Mouse (Mus musculus) heart, embryonic 10.5 days (tissue): ENCODE data around the gene Mtcl1. TPM values are rescaled to one million over a fixed set of nuclear protein-coding genes. Genes with fewer than 3 reads are reported as not detected.
A peak's percentile ranks its signal among the peaks of the same experiment; 100 is the strongest.

Experiments
- DNase-seq: peaks from one replicate; pipeline ENCODE4 v3.0.0-alpha.2; 2017; ENCODE audit warnings: low spot score
- H3K27ac ChIP-seq: fragments of 300-500 bp; sonication (generic); 2 replicates; pipeline ENCODE4 v1.5.1; 2016; ENCODE audit warnings: mild to moderate bottlenecking
- H3K27me3 ChIP-seq: fragments of 300-500 bp; sonication (generic); 2 replicates; pipeline ENCODE4 v1.6.1; 2016; ENCODE audit warnings: mild to moderate bottlenecking; ENCODE audit not compliant: poor library complexity, insufficient read depth, severe bottlenecking
- H3K36me3 ChIP-seq: fragments of 300-500 bp; sonication (generic); 2 replicates; pipeline ENCODE4 v1.6.1; 2016; ENCODE audit warnings: mild to moderate bottlenecking, moderate library complexity
- H3K4me1 ChIP-seq: fragments of 300-500 bp; sonication (generic); 2 replicates; pipeline ENCODE4 v1.6.1; 2016; ENCODE audit warnings: mild to moderate bottlenecking
- H3K4me3 ChIP-seq: fragments of 300-500 bp; sonication (generic); 2 replicates; pipeline ENCODE4 v1.5.1; 2016; ENCODE audit warnings: mild to moderate bottlenecking, moderate library complexity
- H3K9me3 ChIP-seq: fragments of 300-500 bp; sonication (generic); 2 replicates; pipeline ENCODE4 v1.6.1; 2016; ENCODE audit warnings: mild to moderate bottlenecking, moderate library complexity
- WGBS: fragments of 180-500 bp; shearing (Covaris S2); methylation state at CpG from one replicate; pipeline ENCODE4 v1.1.7; 2016; 5-methylcytosine and 5-hydroxymethylcytosine counted together
- polyA plus RNA-seq: library from polyadenylated mRNA; unstranded; fragments of >200 nt; fragmentation: Nextera tagmentation; extraction: Ambion mirVana; gene quantifications from 2 replicates; pipeline ENCODE4 v1.2.1, GENCODE M21; 2016

Mtcl1 gene
- polyA plus RNA-seq, 1 experiment from 2014 or later: 3.7 TPM

DNA sequence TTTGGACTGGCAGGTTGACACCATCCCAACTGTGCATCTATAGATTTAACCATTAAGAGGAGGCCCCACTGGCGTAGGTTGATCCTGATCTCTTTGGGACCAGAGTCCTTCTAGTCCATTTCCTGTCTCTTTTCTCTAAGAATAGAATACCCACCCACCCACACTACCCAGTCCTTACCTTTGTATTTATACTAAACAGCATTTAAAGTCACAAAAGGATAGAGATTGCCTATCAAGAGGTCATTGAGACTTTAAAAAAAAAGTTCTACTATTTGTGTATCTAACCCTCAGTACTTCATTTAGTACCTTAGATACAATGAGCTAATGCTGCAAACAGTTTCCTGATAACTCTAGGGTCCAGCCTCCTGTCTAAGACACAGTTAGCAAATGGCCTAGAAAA, 35.2 kb downstream of the Mtcl1 start:
- H3K9me3 ChIP-seq: no peaks in the 10 kb centered on the region
- no peak overlapping the region for H3K27ac ChIP-seq
- WGBS: 80% methylated on average over 1 of the region's 1 CpGs
- H3K36me3 ChIP-seq: no peaks in the 10 kb centered on the region
- H3K4me1 ChIP-seq: peaks cover 53% of the 10 kb centered on the region
- H3K4me3 ChIP-seq: no peak overlapping the region
- no peaks in the 10 kb centered on the region for H3K27me3 ChIP-seq
- DNase-seq: no peak

DNA sequence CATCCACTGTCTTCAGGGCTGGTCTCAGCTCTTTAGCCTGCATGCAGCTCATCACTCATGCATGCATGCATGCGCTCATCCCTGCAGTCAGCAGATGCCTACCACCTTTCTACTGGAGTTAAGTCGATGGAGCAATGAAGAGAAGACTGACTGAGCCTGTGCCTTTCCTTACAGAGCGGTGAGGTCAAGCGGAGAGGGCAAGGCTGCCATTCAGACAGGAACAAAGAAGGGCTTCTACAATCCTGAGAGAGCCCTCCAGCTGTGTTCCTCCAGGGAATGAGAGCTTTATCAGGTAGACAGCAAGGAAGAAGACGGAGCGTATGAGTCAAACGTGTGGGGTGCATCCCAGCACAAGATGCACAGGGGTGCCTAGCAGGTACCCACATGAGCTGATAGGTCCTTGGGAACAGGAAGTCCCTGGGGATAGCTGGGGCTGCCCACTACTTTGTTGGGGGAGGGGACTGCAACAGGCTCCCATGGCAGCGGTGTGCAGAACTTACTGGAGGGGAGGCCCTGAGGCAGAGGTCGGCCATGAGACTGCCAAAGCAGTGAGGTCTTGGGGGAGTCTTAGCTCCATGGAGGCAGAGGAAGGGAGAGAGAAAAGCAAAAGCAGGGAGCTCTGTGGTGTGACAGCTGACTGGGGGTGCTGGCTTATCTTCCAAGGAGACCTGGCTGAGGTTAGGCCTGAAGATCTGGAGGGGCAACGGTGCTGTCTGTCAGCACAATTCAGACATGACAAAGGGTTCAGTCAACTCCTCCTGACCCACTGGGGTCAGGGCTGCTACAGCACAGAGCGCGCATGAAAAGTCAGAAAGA, 37.2 kb downstream of the Mtcl1 start:
- Histone ChIP-seq H3K36me3 (no peaks in the 10 kb centered on the region), H3K4me1 (peaks cover 40% of the 10 kb centered on the region), H3K9me3 (no peaks in the 10 kb centered on the region), H3K27ac (peak overlapping the region; percentile 62), H3K27me3 (no peaks in the 10 kb centered on the region), H3K4me3 (no peak overlapping the region)
- 48% methylated on average over 12 of the region's 12 CpGs for WGBS
- no peak for DNase-seq

DNA sequence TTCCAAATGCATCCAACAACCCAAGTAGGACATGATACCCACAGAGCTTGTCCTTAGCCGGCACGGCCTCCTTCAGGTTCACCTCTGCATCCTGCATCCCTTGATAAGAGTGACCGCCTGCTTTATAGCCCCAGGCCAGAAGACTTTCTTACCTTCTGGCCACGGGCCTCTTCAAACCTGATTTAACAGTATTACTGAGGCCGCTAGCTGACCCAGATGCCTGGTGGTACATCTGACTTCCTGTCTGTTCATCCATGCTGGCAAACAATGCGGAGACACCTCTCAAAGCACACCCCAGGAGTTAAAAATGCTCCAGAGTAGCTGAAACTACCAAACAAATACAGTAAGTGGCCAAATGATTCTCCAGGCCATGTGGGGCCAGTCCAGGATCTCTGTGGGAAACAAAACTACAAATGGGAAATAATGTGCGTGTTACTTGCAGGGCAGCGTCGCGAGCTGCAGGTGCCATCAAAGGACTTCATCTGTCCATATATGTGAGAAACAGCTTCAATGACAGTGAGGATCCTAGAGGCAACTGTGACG, 38.6 kb downstream of the Mtcl1 start:
- no peak overlapping the region for H3K27ac ChIP-seq
- no peaks in the 10 kb centered on the region for H3K27me3 ChIP-seq
- no peaks in the 10 kb centered on the region for H3K9me3 ChIP-seq
- DNase-seq: no peak
- 78% methylated on average over 11 of the region's 11 CpGs for WGBS
- no peak overlapping the region for H3K4me3 ChIP-seq
- H3K36me3 ChIP-seq: no peaks in the 10 kb centered on the region
- peaks cover 40% of the 10 kb centered on the region for H3K4me1 ChIP-seq

DNA sequence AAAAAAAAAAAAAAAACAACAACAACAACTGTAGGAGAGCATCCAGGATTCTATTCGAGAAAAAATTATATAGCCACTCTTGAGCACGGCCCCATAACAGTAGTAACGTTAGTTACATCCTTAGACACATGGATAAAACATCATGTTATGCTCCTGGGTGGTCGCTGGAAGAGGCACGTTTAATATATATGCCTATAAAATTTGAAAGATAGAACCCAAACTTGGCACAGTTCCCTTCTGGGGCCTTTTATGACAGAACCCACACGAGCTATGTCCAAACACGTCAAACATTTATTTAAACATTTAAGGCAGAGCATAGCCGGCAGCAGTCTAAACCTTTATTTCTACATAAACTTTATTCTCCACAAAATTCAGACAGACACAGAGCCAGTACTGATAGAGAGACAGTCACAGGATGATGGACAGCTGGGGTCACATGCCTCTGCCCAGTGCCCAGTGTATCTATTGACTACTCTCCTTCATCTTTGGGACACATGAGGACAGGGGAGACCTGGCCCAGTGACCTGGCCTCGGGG, 40.4 kb downstream of the Mtcl1 start:
- 81% methylated on average over 9 of the region's 9 CpGs for WGBS
- no peak overlapping the region for H3K27ac ChIP-seq
- no peaks in the 10 kb centered on the region for H3K9me3 ChIP-seq
- DNase-seq: no peak
- no peaks in the 10 kb centered on the region for H3K36me3 ChIP-seq
- H3K4me3 ChIP-seq: no peak overlapping the region
- H3K27me3 ChIP-seq: no peaks in the 10 kb centered on the region
- peaks cover 57% of the 10 kb centered on the region for H3K4me1 ChIP-seq

DNA sequence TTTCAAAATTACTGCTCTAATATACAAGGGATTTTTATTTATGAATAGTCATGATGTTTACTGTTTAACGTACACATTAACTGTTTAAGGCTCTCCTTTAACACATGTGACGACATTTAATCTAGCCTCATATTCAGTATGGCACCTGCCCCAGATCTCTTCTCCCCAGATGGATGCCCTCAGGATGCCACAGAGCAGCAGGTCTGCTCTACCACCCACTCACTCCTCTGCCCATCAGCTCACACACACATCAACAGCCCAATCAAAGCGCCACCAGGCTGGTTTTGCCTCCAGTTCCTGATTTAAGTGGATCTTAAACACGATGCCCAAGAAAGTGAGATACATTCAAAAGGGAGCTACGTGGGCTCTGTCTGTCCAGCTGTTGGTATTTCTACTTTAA, 41.1 kb downstream of the Mtcl1 start:
- Histone ChIP-seq H3K27ac (no peak overlapping the region), H3K9me3 (no peaks in the 10 kb centered on the region), H3K36me3 (no peaks in the 10 kb centered on the region), H3K4me3 (no peak overlapping the region), H3K4me1 (peaks cover 59% of the 10 kb centered on the region), H3K27me3 (no peaks in the 10 kb centered on the region)
- no peak for DNase-seq
- WGBS: 89% methylated on average over 5 of the region's 5 CpGs

DNA sequence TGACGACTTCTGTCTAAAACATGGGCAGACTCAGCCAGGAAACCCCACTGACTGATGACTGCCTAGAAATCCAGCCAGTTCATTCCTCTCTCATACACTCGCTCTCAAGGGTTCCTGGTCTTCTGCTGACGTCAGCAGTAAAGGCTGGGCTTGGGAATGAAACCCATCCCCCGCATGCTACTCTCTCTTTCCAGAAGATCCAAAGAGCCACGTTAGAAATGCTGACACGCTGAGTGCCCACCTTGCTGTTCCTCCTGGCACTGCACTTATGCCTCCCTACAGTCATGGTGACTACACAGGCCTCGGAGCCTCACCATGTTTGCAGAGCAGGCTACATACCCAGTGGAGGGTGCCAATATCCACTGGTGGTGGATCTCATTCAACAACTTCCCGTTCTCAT, 41.7 kb downstream of the Mtcl1 start:
- WGBS: 60% methylated on average over 8 of the region's 8 CpGs
- Histone ChIP-seq H3K27me3 (no peaks in the 10 kb centered on the region), H3K36me3 (no peaks in the 10 kb centered on the region), H3K9me3 (no peaks in the 10 kb centered on the region), H3K4me3 (no peak overlapping the region), H3K4me1 (peaks cover 63% of the 10 kb centered on the region), H3K27ac (no peak overlapping the region)
- DNase-seq: no peak

DNA sequence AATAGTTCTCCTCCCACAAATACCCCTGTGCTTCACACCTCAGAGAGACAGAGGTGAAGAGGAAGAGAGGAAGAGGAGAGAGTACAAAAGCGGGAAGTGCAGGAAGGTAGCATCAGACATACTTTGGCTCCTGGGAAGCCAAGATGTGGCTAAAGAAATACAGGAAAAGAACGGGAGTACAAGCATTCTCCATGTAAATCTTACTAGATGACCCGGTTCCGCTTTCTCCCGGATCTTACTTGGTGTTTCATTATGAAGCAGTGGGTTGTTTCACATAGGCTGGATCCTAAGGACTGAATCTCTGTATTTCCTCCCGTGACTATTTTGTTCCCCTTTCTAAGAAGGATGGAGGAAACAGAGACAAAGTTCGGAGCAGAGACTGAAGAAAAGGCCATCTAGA, 43.9 kb downstream of the Mtcl1 start:
- WGBS: 31% methylated on average over 7 of the region's 7 CpGs
- H3K27me3 ChIP-seq: no peaks in the 10 kb centered on the region
- H3K36me3 ChIP-seq: no peaks in the 10 kb centered on the region
- no peaks in the 10 kb centered on the region for H3K9me3 ChIP-seq
- H3K4me3 ChIP-seq: peak overlapping the region; percentile 22
- peak overlapping the region; percentile 80 for H3K27ac ChIP-seq
- no peak for DNase-seq
- H3K4me1 ChIP-seq: peaks cover 64% of the 10 kb centered on the region

DNA sequence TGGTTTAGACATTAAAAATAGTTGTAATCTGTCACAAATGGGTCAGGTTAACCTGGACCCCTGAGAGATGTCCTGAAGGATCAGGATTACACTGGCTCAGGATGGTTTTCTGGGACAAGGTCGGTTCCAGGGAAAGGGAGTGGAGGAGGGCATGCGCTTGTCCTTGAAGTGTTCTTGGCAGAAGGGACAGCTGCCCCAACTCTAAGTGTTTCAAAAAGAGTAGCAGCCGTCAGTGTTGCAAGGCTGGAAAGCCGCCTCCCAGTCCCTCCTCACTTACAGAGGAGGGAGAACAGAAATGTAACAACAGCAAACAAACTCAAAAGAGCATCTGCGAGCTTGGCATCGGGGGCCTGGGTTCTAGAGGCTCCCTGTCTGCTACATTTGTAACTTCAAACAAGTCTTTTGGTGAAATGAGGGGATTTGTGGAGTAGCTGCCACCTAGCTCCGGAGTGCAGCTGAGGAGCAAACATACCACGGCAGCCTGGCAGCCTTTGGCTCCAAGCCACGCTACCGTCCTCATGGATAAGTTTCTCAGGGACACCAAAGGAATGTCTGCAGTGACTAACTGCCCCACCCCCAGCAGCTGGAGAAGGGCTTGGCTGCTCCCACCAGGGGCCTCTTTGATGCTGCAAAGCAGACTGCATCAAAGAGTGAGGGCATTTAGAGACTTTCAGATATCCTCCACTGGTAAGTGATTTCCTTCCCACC, 44.5 kb downstream of the Mtcl1 start:
- Histone ChIP-seq H3K4me3 (peak overlapping the region; percentile 22), H3K36me3 (no peaks in the 10 kb centered on the region), H3K27me3 (no peaks in the 10 kb centered on the region), H3K9me3 (no peaks in the 10 kb centered on the region), H3K4me1 (peaks cover 64% of the 10 kb centered on the region), H3K27ac (peak overlapping the region; percentile 80)
- peak; percentile 77 for DNase-seq
- 15% methylated on average over 10 of the region's 10 CpGs for WGBS

DNA sequence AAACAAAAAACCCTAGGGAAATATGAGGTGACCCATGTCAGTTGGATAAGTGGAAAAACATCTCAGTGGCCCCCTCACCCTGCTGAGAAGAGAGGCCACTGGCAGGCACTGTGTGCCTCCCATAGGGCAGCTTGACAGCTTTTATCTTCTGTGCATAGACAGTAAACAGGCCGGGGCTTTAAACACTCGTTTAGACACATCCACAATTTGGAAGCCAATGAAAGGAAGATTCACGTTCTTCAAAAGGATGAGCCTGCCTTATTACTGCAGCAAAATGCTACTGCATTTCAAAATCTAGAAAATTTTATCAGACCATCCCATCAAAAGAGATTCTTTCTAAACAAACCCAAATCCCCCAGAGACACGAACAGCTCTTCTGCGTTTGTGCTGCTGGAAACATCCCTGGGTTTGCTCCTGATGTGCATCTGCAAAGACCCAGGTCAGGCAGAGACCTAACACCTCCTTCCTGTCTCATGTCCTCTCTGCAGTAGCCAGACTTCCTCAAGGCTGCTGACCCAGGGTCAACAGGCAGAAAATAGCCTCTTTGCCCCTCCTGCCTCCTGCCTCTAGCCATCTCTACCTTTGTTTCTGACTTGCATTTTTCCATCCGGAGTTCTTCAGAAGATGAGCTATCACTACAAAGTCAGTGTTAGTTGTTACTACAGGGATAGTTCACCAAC, 46.6 kb downstream of the Mtcl1 start:
- Histone ChIP-seq H3K27ac (peak overlapping the region; percentile 73), H3K4me1 (peaks cover 57% of the 10 kb centered on the region), H3K36me3 (no peaks in the 10 kb centered on the region), H3K27me3 (no peaks in the 10 kb centered on the region), H3K4me3 (no peak overlapping the region), H3K9me3 (no peaks in the 10 kb centered on the region)
- DNase-seq: no peak
- WGBS: 10% methylated on average over 6 of the region's 6 CpGs

DNA sequence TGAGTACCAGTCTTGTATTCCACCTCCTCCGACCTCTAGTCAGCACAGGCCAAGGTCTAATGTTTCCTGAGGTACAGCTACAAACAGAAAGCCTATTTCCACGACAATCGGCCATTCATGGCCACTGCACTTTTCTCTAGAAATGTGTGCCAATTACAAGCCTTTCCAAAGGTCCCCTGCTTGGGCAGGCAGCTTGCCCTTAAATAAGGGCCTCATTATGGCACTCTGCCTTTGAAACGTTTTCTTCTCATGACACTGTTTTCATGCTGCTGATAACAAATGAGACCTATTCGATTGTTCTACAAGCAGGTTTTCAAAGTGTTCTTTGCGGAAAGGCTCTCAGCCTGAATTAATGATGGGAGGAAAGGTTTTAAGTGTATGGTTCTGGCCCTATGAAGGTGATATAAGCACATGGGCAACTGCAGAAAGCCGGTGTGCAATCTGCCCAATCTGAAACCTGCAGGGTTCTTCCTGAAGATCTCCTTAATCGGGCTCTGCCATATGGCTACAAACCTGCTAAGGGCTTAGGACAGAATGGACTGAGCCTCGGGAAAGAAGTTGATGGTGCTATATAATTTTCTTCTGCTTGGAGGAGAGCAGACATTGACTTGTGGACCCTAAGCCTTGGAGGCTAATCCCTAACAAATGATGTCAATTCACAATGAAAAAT, 47.8 kb downstream of the Mtcl1 start:
- no peaks in the 10 kb centered on the region for H3K27me3 ChIP-seq
- H3K9me3 ChIP-seq: no peaks in the 10 kb centered on the region
- no peak for DNase-seq
- no peak overlapping the region for H3K4me3 ChIP-seq
- H3K36me3 ChIP-seq: no peaks in the 10 kb centered on the region
- peaks cover 48% of the 10 kb centered on the region for H3K4me1 ChIP-seq
- no peak overlapping the region for H3K27ac ChIP-seq
- WGBS: 61% methylated on average over 9 of the region's 9 CpGs

DNA sequence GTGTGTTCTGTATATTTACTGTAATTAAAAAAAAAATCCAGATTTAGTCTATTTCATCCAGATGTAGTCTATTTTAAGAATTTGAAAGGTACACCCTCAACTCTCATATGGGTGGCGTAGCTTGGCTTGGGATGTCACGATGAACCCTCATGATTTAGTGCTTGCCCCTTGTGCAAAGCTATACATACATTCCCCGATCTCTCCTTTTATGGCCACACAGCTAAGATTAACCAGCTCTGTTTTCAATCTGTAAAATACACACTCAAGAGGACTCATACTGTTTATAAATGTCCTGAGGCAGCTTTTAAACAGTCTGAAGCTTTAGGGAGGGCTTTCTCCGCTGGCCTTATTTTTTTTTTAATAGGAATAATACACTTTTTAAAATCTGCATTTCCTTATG, 49.8 kb downstream of the Mtcl1 start:
- Histone ChIP-seq H3K9me3 (0 out of 2 replicates have a peak, but pooled peaks cover 2% of the 10 kb centered on the region), H3K4me3 (no peak overlapping the region), H3K4me1 (peaks cover 34% of the 10 kb centered on the region), H3K27ac (no peak overlapping the region), H3K27me3 (no peaks in the 10 kb centered on the region), H3K36me3 (0 out of 2 replicates have a peak, but pooled peaks cover 2% of the 10 kb centered on the region)
- no peak for DNase-seq
- WGBS: 89% methylated on average over 4 of the region's 4 CpGs

DNA sequence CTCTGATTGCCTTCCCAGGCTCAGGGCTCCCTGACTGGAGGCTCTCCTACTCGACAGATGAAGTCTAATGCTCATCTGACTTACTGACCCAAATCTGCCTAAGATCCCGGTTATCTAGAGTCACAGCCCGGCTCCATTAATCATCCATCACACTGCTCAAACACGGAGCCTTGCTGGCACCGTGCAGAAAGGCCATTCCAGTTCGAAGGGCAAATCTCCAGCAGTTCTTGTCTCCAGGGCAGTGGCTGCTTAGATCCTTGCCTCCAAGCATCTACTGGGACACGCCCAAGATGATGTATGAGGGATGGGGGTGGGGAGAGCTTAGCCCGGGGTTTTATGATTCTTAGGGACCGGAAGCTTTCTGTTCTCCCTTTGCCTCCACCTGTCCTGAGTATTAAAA, 55.0 kb downstream of the Mtcl1 start:
- H3K27ac ChIP-seq: no peak overlapping the region
- no peak overlapping the region for H3K4me3 ChIP-seq
- peaks cover 18% of the 10 kb centered on the region for H3K4me1 ChIP-seq
- 52% methylated on average over 9 of the region's 9 CpGs for WGBS
- H3K36me3 ChIP-seq: 0 out of 2 replicates have a peak, but pooled peaks cover 2% of the 10 kb centered on the region
- DNase-seq: no peak
- H3K9me3 ChIP-seq: 0 out of 2 replicates have a peak, but pooled peaks cover 2% of the 10 kb centered on the region
- H3K27me3 ChIP-seq: no peaks in the 10 kb centered on the region
